Mouse (Mus musculus) myocyte (in vitro differentiated cells): ENCODE measurements around the gene Gm5741.

Experiments
- CEBPB ChIP-seq: IDR thresholded peaks from 2 replicates; pipeline ENCODE4 v1.6.1; 2011; ENCODE audit warnings: mild to moderate bottlenecking, moderate library complexity; ENCODE audit not compliant: poor library complexity, insufficient read depth, severe bottlenecking
- E2F4 ChIP-seq: IDR thresholded peaks from one replicate; pipeline ENCODE4 v1.6.1; 2011; ENCODE audit warnings: mild to moderate bottlenecking, control low read depth, moderate library complexity; ENCODE audit not compliant: insufficient read depth
- MAX ChIP-seq: IDR thresholded peaks from one replicate; pipeline ENCODE4 v1.6.1; 2011; ENCODE audit warnings: low read depth, mild to moderate bottlenecking, control low read depth
- MYOD1 ChIP-seq, 3 experiments: IDR thresholded peaks; one replicate each; pipeline ENCODE4 v1.6.1; 2011; ENCODE audit warnings: control low read depth in 2 of 3, low read depth in 2 of 3, mild to moderate bottlenecking in 2 of 3, moderate library complexity in 1 of 3; ENCODE audit not compliant: insufficient read length in 2 of 3, control insufficient read depth in 1 of 3
- MYOG ChIP-seq, 3 experiments: IDR thresholded peaks; one replicate each; pipeline ENCODE4 v1.6.1; 2011; ENCODE audit warnings: control low read depth in 2 of 3, low read depth in 2 of 3, mild to moderate bottlenecking in 2 of 3; ENCODE audit not compliant: insufficient read length in 2 of 3, control insufficient read depth in 1 of 3, insufficient read depth in 1 of 3
- POLR2A ChIP-seq: IDR thresholded peaks from one replicate; pipeline ENCODE4 v1.6.1; 2011; ENCODE audit warnings: low read depth, mild to moderate bottlenecking, control low read depth, moderate library complexity; ENCODE audit not compliant: insufficient read length
- POLR2AphosphoS2 ChIP-seq: IDR thresholded peaks from one replicate; pipeline ENCODE4 v1.6.1; 2011; ENCODE audit warnings: low read depth, control low read depth; ENCODE audit not compliant: insufficient read length
- SRF ChIP-seq: IDR thresholded peaks from one replicate; pipeline ENCODE4 v1.6.1; 2011; ENCODE audit warnings: low read depth; ENCODE audit not compliant: control insufficient read depth, insufficient read length
- TCF12 ChIP-seq: IDR thresholded peaks from one replicate; pipeline ENCODE4 v1.6.1; 2011; ENCODE audit warnings: mild to moderate bottlenecking, control low read depth; ENCODE audit not compliant: poor library complexity, insufficient read depth, severe bottlenecking
- TCF3 ChIP-seq: IDR thresholded peaks from one replicate; pipeline ENCODE4 v1.6.1; 2011; ENCODE audit warnings: low read depth, control low read depth; ENCODE audit not compliant: insufficient read length
- USF1 ChIP-seq: IDR thresholded peaks from one replicate; pipeline ENCODE4 v1.6.1; 2011; ENCODE audit warnings: low read depth, mild to moderate bottlenecking, control low read depth, moderate library complexity

GRCm38 (mm10) chr8:85072364-85072929 lies 4.7 kb upstream of the Gm5741 start:
- TF ChIP-seq POLR2A (no peak), SRF (no peak), CEBPB (no peak), POLR2AphosphoS2 (no peak), TCF3 (no peak), TCF12 (no peak), MYOD1 (IDR thresholded peaks at IDR 0.05; ENCODE audit: control insufficient read depth in 1 of 3, insufficient read length in 2 of 3, low read depth in 2 of 3) (no peak), E2F4 (no peak), USF1 (no peak), MAX (no peak), MYOG (IDR thresholded peaks at IDR 0.05; ENCODE audit: control insufficient read depth in 1 of 3, insufficient read depth in 1 of 3, insufficient read length in 2 of 3, low read depth in 2 of 3) (no peak)
